Mouse (Mus musculus) megakaryocyte, adult 5-6 weeks (primary cell): Measurements from ENCODE around the gene Elmsan1. TPM values are rescaled to one million over a fixed set of nuclear protein-coding genes. Genes with fewer than 3 reads are reported as not detected.
A peak's percentile ranks its signal among the peaks of the same experiment; 100 is the strongest.

Source experiments
- ATAC-seq: 2 replicates; pipeline ENCODE4 v1.8.0; 2016; ENCODE audit warnings: mild to moderate bottlenecking, inconsistent platforms; ENCODE audit not compliant: poor library complexity, severe bottlenecking
- total RNA-seq, 2 experiments: library from RNA; stranded (forward) in 1 of 2; stranded (reverse) in 1 of 2; fragments of 153-499, 151-499 nt in 1 of 2; fragments of 221-1000, 200-1000 nt in 1 of 2; gene quantifications; 2 replicates each; pipeline versions ENCODE4 v1.2.3 to v1.2.4; 2015 to 2017

The Elmsan1 gene
- total RNA-seq, 2 experiments from 2014 or later: 17.0 to 27.0 TPM

DNA sequence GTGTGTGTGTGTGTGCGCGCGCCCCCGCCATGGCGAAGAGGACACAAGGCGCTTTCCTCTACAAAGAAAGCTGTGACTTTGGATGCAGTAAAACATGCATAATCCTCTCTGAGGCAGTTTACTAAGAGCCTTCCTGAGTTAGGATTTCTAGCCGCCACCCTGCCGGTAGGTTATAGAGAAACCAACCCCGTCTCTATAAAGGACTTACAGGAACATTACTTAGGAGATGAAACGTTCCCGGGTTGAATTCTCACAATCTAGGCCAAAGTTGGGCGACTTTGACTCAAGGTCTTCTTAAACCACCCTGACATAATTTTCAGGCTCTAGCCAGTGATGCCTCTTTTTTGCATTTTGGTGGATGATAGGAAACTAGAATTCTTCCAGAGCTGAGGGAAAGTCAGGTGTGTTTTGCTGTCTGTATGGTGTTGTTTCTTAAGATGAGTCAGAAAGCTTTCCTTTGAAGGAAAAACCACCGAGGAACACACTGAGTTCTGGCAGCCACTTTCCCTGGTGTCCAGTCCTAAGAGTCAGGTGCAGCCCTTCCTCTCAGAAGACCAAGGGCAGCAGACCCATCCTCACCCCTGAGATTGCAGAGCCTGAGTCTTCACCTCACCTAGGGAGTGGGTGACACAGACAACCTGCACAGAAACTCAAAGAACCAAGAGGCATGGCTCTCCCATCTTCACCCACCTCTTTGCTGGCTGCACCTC is 24.1 kb downstream of the Elmsan1 start:
- no peak for ATAC-seq

DNA sequence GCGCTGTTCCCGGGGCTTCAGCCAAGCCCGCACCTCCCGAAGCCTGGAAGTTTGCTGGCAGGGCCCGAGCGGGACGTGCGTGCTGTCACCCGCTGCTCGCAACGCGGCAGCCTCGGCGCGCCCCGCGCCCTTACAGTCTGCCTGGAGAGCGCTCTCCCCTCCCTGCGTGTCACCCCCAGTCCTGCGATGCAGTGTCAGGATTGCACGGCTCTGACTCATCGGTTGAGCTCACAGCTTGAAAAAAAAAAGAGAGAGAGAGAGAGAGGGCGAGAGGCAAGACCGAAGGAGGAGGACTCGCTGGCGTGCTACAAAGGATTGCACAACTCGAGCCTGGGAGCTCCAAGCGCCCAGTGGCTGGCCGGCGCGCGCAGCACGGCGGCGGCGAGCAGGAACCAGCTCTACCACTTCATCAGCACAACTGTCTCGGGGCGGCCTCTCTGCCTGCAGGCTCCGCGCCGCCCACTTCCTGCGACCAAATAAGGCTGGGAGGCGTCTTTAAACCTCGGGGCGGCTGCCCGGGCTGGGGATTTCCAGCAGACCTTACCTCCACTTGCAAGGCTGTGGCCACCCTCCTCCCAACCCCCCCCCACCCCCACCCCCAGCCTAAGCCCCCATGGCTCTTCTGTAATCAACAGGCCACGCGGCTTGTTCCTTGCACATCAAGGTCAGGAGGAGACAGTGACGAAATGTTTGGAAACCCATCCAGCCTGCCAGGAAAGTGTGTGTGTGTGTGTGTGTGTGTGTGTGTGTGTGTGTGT is 24.9 kb downstream of the Elmsan1 start:
- peak; percentile 92 for ATAC-seq

DNA sequence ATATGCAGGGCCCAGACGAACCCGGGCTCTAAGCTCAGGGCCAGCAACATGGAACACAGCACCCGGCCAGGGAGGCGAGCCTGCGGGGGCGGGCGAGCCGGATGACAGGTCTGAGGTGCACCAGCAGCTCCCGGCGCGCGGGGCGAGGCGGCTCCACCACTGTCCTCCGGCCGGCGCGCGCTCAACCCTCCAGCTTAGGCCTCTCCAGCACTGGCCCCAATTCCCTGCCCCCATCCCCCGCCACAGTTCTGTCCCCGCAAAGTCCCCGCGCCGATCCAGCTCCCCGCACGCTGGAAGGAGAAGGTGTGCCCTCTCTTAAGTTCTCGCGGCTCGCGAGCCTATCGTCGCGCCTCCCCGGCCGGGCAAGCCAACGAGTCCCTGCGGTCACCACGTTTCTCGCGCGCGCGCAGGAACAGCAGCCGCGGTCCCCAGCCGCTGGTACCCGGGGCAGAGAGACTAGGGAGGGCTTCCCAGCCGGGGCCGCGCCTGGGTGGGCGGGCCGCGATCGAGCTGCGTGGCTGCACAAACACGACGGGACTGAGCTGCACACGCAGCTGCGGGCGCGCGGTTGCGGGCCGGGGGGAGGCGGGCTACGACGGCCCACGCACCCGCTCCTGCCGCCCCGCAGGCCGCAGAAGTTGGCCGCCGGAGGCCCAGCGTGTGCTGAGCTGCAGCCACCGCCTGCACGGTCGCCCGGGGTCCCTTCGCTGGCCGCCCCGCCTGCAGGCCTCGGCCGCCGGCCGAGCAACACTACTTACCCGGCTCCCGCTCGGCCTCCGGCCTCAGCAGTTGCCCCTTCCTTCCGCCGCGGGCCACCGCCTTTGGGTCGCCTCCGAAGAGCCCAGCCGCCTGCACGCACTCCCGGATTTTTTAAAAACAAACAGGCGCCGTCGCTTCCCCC is 25.7 kb downstream of the Elmsan1 start:
- peak; percentile 28 for ATAC-seq

DNA sequence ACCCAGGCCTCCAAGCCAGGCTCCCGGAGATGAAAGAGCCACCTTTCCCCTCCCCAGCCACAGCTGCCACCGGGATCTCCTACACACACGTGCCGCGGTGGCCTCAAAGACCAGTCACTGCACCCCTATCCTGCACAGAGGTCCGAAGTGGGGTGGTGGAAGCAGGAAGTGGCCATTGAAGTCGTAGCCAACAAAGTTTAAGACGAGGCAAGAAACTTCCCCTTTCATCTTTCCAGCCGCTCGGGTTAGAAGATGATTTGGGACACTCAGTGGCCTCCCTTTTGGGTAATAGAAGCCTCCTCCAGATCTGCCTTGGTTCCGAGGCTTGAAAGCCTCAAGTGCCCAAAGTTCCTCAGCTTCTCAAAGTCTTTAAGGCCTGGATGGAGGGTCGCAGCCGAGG is 26.4 kb downstream of the Elmsan1 start:
- peak; percentile 26 for ATAC-seq

DNA sequence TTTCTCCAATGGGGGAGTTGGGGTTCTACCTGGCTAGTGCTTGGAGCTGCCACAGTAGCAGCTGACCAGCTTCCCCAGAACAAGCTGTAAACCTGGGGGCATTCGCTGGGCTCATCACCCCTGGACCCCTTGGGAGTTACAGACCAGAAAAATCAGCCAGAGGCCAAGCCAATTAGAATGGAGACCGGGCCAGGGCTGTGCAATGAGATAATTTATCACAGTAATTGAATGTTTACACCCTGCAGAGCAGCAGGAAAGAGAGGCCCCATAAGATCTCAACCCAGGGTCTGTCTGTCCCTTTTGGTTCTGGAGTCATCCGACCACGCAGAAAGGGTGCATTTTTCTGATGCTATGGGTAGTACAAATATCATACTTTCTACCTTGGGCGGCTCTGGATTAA is 26.9 kb downstream of the Elmsan1 start:
- no peak for ATAC-seq

DNA sequence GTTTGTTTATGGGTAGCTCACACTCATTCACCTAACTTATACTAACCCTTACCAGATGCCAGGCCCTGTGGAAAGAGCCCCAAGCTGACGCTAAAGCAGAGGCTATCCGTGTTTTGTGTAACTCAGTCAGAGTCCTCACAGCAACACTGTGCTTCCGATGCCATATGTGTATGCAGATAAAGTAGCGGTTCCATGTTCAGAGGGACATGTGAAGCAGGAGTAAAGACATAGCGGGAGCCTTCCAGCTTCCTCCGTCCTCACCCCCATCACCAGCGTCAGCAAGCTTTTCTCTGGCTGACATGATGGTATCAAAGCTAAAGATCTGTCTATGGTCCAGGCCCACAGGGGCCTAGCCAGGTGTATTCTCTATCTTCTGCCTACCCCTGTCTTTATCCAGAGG is 27.5 kb downstream of the Elmsan1 start:
- no peak for ATAC-seq

DNA sequence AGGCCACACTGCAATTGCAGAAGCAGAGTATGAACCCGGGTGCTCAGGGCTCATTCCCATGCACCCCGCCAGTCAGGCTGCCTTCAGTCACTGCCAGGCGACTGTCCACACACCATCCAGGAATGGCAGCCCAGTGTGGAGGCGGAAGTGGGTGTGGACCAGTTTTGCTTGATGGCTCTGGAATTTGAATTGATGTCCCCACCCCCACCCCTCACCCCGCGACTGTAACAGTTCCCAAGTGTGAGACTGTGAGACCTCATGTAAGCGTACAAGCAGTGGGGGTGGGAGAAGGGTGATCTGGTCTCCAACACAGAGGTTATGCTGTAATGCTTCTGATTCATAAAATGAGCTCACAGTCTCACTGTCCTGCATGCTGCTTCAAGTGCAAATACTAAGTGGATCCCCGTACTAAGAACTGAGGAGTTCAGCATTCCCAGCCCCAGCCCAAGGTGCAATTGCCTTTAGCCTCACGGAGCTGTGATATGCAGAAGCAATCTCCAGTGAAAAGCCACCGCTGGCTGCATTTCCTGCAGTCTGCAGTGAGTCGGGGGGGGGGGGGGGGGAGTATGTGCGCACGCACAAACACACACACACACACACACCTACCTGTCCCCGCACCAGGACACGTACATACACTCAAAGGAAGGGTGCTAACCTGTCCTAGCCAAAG is 28.4 kb downstream of the Elmsan1 start:
- ATAC-seq: no peak

DNA sequence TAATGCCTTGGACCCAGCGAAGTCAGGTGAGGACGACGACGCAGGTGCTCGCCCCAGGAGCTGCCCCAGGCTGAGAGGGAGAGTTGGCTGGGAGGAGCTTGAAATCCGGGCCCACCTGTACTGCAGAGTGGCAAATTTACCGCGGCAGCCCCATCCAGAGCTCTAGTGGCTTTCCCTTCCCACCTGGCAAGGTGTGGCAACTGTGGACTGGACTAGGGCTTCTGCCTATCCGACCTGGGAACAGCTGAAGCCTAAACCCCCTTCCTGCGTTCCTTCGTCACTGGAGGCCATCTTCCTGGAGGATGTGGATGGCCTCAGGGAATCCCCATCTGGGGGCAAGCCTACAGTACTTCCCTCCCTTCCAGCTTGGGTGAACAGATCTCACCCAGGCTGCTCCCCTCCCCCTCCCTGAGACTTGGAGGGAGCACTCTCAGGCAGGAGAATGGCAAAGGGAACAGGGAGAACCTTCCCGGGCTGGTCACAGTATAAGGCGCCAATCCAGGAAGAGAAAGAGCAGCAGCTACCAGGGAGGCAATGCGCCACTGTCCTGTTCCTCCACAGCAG is 29.7 kb downstream of the Elmsan1 start:
- no peak for ATAC-seq

DNA sequence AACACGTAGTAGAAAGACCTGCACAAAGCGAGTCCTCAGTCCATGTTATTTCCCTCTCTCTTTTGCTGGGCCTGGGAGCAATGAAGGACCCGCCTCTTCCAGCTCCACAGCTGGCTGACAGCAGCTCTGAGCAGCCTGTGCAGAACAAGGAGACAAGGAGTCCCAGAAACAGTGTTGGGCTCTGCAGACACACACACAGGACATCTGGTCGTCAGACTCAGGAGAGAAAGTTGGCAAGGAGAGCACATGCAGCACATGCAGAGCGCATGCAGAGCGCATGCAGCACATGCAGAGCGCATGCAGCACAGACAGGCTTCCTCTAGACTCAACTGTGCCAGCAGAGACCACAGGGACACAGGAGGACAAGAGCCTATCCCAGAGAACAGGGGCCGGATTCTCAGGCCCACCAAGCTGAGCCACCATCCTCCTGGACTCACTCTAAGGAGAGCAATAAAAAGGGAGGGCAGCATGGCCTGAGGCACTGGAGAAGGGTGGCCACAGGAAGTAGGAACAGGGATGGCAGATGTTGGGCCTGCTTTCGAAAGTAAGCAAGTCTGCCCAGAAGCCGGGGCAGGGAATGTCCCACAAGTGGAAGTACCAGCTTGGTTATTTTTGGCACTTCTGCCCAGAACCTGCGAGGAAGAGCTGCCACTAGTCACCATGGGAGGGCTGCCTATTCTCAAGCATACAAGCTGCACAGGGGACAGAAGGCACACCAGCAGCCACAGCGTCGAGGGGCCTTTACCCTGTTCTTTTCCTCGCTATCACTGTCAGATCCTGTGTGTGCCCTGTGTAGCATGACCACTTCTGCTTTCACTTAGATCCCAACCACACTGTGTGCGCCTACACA is 30.7 kb downstream of the Elmsan1 start:
- peak; percentile 68 for ATAC-seq

DNA sequence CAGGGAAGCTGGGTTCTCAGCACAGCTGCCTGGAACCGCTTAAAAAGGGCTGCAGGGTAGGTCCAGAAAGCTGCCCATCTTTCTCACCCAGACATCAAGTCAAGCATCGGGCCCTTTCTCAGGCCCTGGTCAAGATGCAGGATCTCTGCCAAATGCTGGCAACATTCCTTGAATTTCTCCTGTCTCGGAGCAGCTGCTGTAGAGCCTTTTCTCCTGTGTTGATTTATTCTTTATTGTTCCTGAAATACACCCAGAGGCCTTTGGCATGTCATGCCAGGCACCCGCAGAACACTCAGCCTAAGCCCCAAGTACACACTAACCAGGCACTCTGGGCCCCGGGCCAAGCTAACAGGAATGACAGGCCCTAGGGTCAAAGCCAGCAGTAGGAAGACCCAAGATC is 31.7 kb downstream of the Elmsan1 start:
- no peak for ATAC-seq

DNA sequence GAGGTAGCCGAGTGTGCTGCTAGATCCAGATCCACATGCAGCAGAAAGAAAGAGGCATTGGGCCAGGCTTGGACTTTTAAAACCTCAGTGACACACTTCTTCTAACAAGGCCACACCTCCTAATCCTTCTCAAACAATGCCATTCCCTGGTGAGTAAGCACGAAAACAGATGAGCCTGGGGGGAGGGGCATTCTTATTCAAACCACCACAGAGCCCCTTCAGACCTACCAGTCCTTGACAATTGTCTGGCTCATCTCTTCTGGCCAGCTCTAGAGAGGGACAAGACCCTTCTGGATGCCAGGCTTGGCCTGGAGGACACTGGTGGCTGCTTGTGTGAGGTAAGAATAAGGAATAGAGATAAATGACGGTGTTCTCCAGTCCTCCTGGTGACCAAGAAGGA is 32.1 kb downstream of the Elmsan1 start:
- no peak for ATAC-seq

DNA sequence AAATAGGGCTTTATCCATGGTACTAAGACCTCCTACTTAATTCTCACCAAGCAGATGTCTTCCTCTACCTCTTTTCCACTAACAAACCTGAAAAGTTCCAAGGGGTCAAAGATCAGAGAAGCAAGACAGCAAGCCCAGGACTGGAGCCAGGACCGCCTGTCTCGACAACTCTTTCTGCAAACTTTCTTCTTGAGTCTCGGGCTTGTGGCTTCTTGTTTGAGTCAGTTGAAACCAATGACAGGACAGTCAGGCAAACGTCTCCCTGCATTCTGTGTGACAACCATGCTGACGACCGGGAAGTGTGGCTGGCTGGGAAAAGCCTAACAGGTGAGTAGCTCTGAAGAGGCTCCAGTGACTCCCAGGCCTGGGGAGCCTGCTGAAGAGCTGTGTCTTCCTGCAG is 33.1 kb downstream of the Elmsan1 start:
- ATAC-seq: no peak

DNA sequence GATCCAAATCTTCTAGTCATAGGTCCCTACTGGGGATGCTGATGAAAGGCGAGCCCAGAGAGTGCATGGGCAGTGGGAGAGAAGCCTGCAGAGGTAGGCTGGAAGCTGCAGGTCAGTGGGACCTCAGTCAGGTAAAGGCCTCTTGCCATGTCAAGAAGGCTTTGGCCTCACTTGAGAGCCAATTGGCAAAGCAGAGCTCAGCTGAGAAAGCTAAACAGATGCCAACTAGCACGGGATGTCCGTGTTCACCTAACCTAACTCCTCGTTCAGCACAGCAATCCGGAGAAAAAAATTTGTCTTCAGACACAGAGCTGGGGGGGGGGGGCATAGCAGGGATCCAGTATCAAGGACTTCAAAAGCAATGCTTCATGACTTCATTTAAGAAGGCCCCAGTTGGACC is 33.7 kb downstream of the Elmsan1 start:
- no peak for ATAC-seq

DNA sequence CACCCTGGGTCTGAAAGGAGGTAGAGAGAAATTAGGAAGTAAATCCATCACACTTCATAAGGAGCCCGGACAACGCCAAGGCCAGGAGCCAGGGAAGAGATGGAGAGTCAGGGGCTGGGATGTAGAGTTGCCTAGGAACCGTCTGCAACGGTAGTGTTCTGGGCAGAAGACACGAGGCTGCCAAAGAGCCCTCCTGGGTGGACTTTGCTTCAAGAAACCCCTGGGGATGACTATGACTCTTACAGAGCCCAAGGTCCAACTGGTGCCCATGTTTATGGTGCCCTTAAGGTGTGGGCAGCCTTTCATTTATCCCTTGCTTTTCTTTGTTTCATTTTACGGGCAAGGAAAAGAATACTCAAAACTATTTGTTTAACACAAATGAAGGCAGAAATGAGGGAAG is 36.7 kb downstream of the Elmsan1 start:
- no peak for ATAC-seq

DNA sequence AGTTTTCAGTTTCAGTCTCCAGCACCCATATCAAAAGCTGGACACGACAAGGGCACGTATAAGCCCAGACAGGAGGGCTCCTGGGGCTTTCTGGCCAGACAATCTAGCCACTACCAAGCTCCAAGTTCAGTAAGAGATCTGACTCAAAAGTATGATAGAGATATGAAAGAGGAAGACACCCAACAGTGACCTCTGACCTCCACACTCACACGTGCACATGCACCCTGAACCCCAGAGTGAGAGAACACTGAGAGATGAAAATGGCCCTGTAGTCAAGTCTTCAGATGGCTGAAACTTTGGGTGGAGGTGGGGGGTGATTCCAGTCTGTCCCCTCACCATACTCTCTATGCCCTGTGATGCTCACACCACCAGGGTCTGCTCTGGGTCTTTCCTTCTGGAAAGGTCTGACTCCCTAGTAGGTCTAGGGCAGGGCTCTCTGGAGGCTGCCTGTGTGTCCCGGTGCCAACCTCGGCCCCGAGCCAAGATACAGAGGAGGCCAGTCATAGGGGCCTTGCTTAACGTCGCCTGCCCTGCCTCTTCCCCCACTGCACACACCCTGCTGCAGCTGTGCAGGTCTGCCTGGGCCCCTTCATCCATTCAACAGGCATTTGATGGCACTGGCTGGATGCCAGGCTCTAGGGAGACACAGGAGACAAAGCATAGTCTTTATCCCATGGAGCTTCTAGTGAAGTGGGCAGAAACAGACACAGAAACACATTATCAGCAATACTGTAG is 37.8 kb downstream of the Elmsan1 start:
- ATAC-seq: peak; percentile 47

DNA sequence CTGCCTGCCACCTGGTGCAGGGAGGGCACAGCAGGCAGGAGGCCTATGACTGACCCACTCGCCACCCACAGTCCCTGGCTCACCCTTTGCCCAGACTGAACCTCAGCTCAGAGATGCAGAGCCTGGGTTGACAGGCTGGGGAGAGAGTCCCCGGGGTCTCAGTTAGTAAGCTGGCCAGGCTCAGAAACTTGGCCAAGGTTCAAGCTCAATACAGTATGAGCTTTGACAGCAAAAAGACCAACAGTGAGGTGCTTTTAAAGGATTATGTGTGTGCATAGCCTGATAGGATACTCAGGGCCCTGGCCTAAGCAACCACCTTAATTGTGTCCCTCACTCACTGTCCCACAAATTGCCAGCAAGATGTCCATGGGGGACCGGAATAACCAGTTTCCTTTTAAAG is 38.6 kb downstream of the Elmsan1 start:
- ATAC-seq: no peak

DNA sequence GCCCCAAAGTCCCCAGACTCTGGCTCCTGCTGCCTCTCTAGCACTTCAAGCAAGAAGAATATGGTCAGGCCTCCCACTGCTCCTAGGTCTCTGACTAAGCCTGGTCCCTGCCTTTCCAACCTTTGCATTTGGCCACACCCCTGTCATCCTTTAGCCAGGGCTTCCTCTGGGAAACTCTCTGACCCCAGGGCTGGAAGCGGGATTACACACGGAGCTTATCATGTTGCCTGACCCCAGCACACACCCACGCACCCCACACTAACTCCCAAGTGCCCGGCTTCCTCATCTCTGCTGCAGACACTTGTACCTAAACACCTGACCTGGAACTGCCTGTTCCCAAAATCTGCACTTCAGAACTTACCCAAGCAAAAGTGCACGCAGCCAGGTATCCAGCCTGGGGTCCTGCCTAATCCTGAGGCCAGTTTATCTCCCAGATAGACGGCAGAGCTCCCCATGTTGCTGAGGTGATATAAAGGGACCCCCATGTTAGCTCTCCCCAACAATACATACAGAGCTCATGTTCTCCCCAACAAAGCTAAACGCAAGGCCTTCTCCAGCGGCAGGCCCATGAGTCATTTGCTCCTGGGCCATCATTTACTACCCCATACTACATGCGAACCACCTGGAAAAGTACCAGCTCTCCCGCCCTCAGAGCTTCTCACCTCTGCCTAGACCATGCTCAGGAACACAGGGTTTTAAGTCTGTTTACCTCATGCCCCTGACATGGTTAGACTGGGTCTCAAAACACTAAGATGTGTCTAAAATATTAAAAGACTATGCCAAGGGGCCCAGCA is 39.8 kb downstream of the Elmsan1 start:
- no peak for ATAC-seq

DNA sequence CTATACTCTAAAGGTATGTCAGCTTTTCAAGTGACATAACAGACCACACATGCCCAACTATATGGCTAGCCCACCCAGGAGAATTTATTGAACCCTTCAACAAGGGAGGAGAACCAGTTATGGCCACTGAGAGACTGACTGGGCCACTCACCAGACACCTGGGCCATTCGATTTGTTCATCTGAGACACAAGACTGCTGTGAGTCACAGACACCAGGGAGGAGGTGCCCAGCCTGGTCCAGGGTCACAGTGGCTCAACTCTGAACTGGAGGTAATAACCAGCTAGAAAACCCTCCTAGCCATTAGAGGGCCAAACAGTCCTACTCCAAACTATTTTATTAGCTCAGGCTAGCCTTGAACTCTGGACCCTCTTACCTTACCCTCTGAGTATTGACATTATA is 40.6 kb downstream of the Elmsan1 start:
- ATAC-seq: no peak
